Mouse (Mus musculus): ENCODE data around the gene Sprr2a2.
"Not testable (repeated sequence)": the region's sequence is repeated elsewhere in the genome, so short reads cannot be mapped to it uniquely, and the experiment has no call there.

- TF ChIP-seq CTCF, EP300 (IDR thresholded peaks at IDR 0.05; ENCODE audit: low read depth): not testable (repeated sequence)
These were observed 29.1 kb downstream of the Sprr2a2 start for GRCm38 (mm10) chr3:92244833-92245232.
